Mouse (Mus musculus): ENCODE measurements around the gene Mustn1. TPM values are rescaled to one million over a fixed set of nuclear protein-coding genes. Genes with fewer than 3 reads are reported as not detected.

Mustn1 gene
- polyA plus RNA-seq, 1 experiment from 2014 or later: 1.5 TPM

DNA sequence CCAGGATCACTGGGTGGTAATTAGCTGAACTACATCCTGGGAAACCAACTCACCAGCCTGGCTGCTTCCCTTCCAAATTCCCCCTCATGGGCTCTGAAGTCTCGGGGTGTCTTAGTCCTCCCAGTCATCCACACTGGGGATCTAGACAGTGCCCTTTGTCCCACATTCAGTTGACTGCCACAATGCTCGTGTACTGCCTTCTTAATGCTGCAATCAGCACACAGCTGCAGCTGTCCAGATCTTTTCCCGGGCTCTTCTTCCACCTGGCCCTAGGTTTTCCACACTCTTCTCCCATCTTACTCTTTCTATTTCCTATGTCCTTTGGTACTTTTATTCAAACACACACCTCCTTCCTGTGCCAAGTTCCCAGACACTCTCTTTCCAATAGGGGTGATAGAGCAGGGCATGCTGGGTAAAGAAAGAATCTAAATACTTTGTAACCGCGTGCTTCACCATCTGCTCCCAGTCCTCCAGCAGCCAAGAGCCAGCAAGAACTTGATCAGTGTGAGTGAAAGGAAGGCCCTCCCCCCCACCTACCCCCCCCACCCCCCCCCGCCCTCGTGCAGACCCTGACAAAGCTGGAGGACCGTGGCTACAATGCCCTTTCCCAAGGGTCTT, 43.2 kb downstream of the Mustn1 start:
- no peak for ATAC-seq (ENCODE audit: low FRiP score)
- no peak overlapping the region for H3K4me3 ChIP-seq (replicated peaks; ENCODE audit: low read length)
- WGBS: 48% methylated on average over 8 of the region's 8 CpGs
- DNase-seq (ENCODE audit: low spot score): no peak
- no peak overlapping the region for H3K4me2 ChIP-seq (replicated peaks)
- H3K27ac ChIP-seq: no peak overlapping the region
- H3K9ac ChIP-seq: no peak overlapping the region
- no peaks in the 10 kb centered on the region for H3K36me3 ChIP-seq (replicated peaks; ENCODE audit: control insufficient read depth, insufficient read depth)
- H3K9me3 ChIP-seq (ENCODE audit: control insufficient read depth, low read length): no peaks in the 10 kb centered on the region
- no peaks in the 10 kb centered on the region for H3K4me1 ChIP-seq (replicated peaks; ENCODE audit: control insufficient read depth, insufficient read depth, low read length)
- no peaks in the 10 kb centered on the region for H3K27me3 ChIP-seq (ENCODE audit: control insufficient read depth, insufficient read depth, low read length)

DNA sequence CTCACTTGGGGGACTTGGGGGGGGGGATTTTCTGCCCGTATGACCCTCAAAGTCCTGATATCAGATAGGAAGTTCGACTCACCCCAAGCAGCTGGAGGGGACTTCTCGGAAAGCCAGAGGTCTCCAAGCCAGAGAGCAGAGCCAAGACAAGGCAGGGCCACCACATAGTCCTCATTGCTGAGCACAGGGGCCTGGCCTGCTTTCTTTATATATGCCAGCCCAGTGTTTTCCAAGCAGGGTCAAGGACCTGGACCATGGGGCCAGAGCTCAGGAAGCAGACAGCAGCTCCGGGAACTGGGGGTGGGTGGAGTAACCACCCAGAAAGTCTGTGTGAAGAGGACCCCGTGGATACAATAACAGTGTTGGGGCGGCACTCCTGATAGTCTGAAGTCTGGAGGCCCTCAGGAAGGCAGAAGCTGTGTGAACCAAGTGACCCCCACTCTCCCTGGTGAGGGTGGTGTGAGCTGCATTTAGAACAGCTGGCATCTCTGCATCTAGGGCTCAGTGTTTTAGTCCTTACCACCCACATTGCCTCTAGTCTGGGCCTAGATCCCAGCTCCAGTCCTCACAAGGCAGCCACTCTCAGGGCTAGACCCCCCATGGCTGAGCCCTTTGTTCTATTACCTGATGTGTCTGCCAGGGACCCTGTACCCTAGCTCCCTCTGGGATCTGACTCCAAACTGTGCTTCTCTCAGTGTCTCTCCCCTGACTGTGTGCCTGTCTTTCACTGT, 44.5 kb downstream of the Mustn1 start, which contains the start of gene Itih3:
Gene Itih3 (minus strand): TSS at position 386 of the 731 bp plus-strand sequence.
- Histone ChIP-seq H3K36me3 (replicated peaks; ENCODE audit: control insufficient read depth, insufficient read depth) (no peaks in the 10 kb centered on the region), H3K4me3 (replicated peaks; ENCODE audit: low read length) (no peak within 1 kb of the TSS), H3K27ac (no peak within 1 kb of the TSS), H3K9me3 (ENCODE audit: control insufficient read depth, low read length) (no peaks in the 10 kb centered on the region), H3K9ac (no peak within 1 kb of the TSS), H3K4me1 (replicated peaks; ENCODE audit: control insufficient read depth, insufficient read depth, low read length) (no peaks in the 10 kb centered on the region), H3K27me3 (ENCODE audit: control insufficient read depth, insufficient read depth, low read length) (no peaks in the 10 kb centered on the region), H3K4me2 (replicated peaks) (no peak within 1 kb of the TSS)
- WGBS: 73% methylated on average over 6 of the region's 6 CpGs
- ATAC-seq (ENCODE audit: low FRiP score) (no peak; the same call in 1 of the 2 replicates), DNase-seq (ENCODE audit: low spot score) (no peak)

DNA sequence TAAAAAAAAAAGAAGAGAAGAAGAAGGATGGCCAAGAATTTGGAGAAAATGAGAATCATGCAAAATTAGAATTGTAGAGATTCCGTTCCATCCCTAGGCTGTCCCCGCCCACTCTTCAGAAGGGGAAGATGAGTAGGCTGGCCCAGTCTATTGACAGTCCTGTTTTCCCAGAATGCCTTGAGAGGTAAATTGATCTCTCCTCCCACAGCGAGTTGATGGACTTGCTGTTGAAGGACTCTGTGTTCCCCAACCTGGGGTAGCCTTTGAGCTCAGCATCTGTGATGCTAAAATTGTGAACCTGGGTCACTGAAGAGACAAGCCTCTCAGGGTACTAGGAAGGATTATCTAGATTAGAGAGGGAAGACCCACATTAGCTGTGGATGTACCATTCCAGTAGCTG, 46.5 kb downstream of the Mustn1 start:
- no peaks in the 10 kb centered on the region for H3K27me3 ChIP-seq (ENCODE audit: control insufficient read depth, insufficient read depth, low read length)
- ATAC-seq (ENCODE audit: low FRiP score) (no peak), DNase-seq (ENCODE audit: low spot score) (no peak)
- no peak overlapping the region for H3K4me2 ChIP-seq (replicated peaks)
- no peak overlapping the region for H3K27ac ChIP-seq
- WGBS: 87% methylated on average over 3 of the region's 3 CpGs
- H3K36me3 ChIP-seq (replicated peaks; ENCODE audit: control insufficient read depth, insufficient read depth): no peaks in the 10 kb centered on the region
- no peak overlapping the region for H3K9ac ChIP-seq
- no peaks in the 10 kb centered on the region for H3K4me1 ChIP-seq (replicated peaks; ENCODE audit: control insufficient read depth, insufficient read depth, low read length)
- H3K9me3 ChIP-seq (ENCODE audit: control insufficient read depth, low read length): no peaks in the 10 kb centered on the region
- no peak overlapping the region for H3K4me3 ChIP-seq (replicated peaks; ENCODE audit: low read length)

DNA sequence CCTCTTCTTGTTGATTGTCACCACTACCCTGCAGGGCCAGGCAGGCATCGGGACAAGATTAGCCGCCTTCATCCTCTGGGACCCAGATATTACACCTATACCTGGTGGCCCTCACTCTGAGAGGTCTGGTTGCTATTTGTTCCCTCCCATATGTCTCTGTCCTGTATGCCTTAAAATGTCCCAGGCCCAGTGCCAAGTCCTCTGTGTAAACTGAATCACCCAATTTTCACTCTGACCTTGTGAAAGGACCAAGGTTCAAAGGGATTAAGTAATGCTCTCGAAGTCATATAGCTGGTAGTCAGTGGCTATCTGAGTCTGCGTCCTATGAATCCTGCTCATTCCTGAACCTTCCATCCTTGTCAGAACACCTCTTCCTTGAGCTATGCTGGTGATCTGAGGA, 51.4 kb downstream of the Mustn1 start:
- DNase-seq (ENCODE audit: low spot score) (no peak), ATAC-seq (ENCODE audit: low FRiP score) (no peak)
- Histone ChIP-seq H3K9ac (no peak overlapping the region), H3K27me3 (ENCODE audit: control insufficient read depth, insufficient read depth, low read length) (no peaks in the 10 kb centered on the region), H3K4me3 (replicated peaks; ENCODE audit: low read length) (no peak overlapping the region), H3K4me1 (replicated peaks; ENCODE audit: control insufficient read depth, insufficient read depth, low read length) (no peaks in the 10 kb centered on the region), H3K36me3 (replicated peaks; ENCODE audit: control insufficient read depth, insufficient read depth) (no peaks in the 10 kb centered on the region), H3K4me2 (replicated peaks) (no peak overlapping the region), H3K9me3 (ENCODE audit: control insufficient read depth, low read length) (no peaks in the 10 kb centered on the region), H3K27ac (no peak overlapping the region)
- WGBS: 90% methylated on average over 4 of the region's 4 CpGs

Other genes with a start within 250 kb of the Mustn1 start
- 8.3 and 9.0 TPM in 2 replicates for gene Rft1, start 224.8 kb upstream of the Mustn1 start, polyA plus RNA-seq (2014; fragmentation: Nextera tagmentation; extraction: Ambion mirVana)
- gene Sfmbt1, start 164.4 kb upstream of the Mustn1 start, polyA plus RNA-seq (2014; fragmentation: Nextera tagmentation; extraction: Ambion mirVana): 19.8 and 20.0 TPM in 2 replicates
- gene Tmem110, start 53.6 kb upstream of the Mustn1 start, polyA plus RNA-seq (2014; fragmentation: Nextera tagmentation; extraction: Ambion mirVana): 21.6 and 24.0 TPM in 2 replicates
- not detected in 2 replicates for gene Itih4, start 7.3 kb downstream of the Mustn1 start, polyA plus RNA-seq (2014; fragmentation: Nextera tagmentation; extraction: Ambion mirVana)
- 2.5 and 3.1 TPM in 2 replicates for gene Itih3, start 44.6 kb downstream of the Mustn1 start, polyA plus RNA-seq (2014; fragmentation: Nextera tagmentation; extraction: Ambion mirVana)
- not detected in 2 replicates for gene Itih1, start 64.1 kb downstream of the Mustn1 start, polyA plus RNA-seq (2014; fragmentation: Nextera tagmentation; extraction: Ambion mirVana)
- 13.4 and 14.1 TPM in 2 replicates for gene Nek4, start 72.2 kb downstream of the Mustn1 start, polyA plus RNA-seq (2014; fragmentation: Nextera tagmentation; extraction: Ambion mirVana)
- gene Glt8d1, start 122.2 kb downstream of the Mustn1 start, polyA plus RNA-seq (2014; fragmentation: Nextera tagmentation; extraction: Ambion mirVana): 59.5 and 64.4 TPM in 2 replicates
- 315 and 357 TPM in 2 replicates for gene Spcs1, start 122.5 kb downstream of the Mustn1 start, polyA plus RNA-seq (2014; fragmentation: Nextera tagmentation; extraction: Ambion mirVana)
- 98.2 and 105 TPM in 2 replicates for gene Pbrm1, start 139.9 kb downstream of the Mustn1 start, polyA plus RNA-seq (2014; fragmentation: Nextera tagmentation; extraction: Ambion mirVana)
- gene Gnl3, start 140.0 kb downstream of the Mustn1 start, polyA plus RNA-seq (2014; fragmentation: Nextera tagmentation; extraction: Ambion mirVana): 43.2 and 44.6 TPM in 2 replicates
- 55.5 and 77.7 TPM in 2 replicates for gene Smim4, start 249.8 kb downstream of the Mustn1 start, polyA plus RNA-seq (2014; fragmentation: Nextera tagmentation; extraction: Ambion mirVana)

Data from hindbrain, embryonic 14.5 days (tissue).